Mouse (Mus musculus) c-Kit-positive CD71-negative TER-119-negative erythroid progenitor cells, embryonic 14.5 days (primary cell): ENCODE results near the gene Grxcr1.
A peak's percentile ranks its signal among the peaks of the same experiment; 100 is the strongest.

ENCODE experiments used
- DNase-seq: peaks from one replicate; pipeline ENCODE4 v3.0.0-alpha.2; 2013; ENCODE audit warnings: low read depth

The Grxcr1 gene

GRCm38 (mm10) chr5:68093085-68093484 lies 61.5 kb downstream of the Grxcr1 start:
- DNase-seq, result no peak

DNA sequence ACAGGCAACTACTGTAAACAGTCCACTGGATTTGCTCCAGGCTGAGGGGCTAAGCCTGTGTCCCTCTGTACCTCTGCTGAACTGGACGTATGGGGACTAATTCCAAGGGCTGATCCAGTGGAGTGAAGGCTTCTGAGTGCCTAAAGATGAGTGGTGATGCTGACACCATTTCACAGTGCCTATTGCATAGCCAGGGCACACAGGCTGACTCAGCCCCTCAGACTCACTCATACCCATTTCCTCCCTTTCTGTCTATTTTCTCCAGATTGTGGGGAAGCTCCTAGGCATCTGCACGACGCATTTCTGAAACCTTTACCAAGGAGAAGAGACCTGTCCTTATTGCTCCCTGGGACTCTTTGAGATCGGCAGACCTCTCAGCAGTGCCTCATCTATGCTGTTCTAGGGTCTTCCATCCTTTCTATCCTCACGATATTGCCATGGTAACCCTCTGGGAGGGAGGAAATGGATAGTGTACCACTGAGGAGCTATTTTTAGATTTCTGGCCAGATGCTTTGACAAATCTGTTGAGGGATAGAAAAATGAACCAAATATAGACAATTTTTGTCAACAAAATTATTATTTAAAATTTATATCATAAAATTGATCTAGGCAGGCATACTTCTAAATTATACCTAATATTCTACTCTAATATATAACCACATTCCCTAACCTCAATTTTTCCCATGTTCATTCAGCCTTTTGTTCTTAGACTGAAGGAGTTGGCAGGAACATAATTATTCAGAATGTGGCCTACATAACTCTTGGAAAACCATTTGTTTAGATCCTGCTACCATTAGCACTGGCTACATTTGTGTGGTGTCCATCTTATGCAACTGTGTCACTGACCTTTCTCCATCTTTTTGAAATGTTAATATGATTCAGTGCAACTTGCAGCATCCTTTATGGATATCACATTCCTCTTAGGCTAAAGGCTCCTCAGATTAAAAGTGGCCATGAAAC lies 66.3 kb downstream of the Grxcr1 start:
- no peak for DNase-seq

GRCm38 (mm10) chr5:68112430-68113036 lies 80.9 kb downstream of the Grxcr1 start:
- no peak for DNase-seq

GRCm38 (mm10) chr5:68120880-68121279 lies 89.2 kb downstream of the Grxcr1 start:
- DNase-seq, result no peak

GRCm38 (mm10) chr5:68122883-68123282 lies 91.2 kb downstream of the Grxcr1 start:
- DNase-seq, result no peak

GRCm38 (mm10) chr5:68125478-68125877 lies 93.8 kb downstream of the Grxcr1 start:
- no peak for DNase-seq

GRCm38 (mm10) chr5:68128421-68128820 lies 96.8 kb downstream of the Grxcr1 start:
- peak; percentile 10 for DNase-seq

DNA sequence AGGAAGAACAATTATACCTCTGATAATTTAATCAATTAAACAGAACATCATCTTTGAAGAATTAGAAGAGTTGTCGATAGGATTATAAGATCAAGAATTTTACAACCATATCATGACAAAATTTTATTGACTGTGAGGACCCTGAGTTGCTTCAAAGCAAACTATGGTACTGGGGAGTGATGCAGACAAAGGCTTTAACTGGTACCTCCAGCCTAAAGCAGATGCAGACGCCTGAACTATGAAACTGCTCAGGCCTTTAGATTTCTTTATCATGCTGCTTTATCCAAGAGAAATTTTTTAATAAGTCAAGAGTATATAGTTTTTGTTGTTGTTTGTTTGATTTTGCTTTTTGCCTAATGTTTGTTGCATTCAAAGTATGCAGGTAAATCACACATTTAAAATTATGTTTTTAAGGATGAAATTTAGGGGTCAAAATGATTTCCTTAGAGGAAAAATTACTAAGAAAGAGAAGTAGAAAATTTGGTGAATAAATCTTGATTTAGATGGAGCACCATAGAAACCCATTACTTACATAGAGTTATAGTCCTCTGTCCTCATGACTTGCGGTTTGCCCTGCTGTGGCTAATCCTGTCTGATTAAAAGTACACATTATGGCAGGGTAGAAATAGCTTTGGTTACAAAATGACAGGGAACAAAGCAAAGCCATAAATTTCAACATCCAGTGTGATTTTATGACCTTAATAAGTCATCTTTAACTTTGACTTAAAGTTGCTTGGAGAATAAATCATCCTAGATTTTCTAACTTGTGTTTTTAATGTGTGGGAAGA lies 97.4 kb downstream of the Grxcr1 start:
- no peak for DNase-seq

- no peak for DNase-seq
These were observed 115.2 kb downstream of the Grxcr1 start for GRCm38 (mm10) chr5:68146818-68147217.

DNA sequence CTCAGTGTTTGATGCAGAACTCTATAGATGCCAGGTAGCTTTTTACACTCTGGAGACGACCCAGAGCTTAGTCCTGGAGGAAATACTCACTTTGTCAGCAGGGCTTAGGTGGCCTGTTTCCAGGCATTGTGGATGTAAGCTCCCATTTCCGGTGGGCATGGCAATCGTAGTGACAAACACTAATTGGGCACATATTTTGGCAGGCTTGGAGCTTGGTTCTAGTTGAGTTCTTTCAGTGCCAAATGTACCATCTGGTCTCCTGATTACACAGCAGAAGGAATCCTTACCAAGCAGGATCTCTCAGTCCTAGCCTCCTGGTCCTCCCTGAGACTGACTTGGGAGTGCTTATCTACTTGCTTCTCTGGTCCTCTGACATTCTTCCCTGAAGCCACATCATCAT lies 118.3 kb downstream of the Grxcr1 start:
- DNase-seq, result no peak

DNA sequence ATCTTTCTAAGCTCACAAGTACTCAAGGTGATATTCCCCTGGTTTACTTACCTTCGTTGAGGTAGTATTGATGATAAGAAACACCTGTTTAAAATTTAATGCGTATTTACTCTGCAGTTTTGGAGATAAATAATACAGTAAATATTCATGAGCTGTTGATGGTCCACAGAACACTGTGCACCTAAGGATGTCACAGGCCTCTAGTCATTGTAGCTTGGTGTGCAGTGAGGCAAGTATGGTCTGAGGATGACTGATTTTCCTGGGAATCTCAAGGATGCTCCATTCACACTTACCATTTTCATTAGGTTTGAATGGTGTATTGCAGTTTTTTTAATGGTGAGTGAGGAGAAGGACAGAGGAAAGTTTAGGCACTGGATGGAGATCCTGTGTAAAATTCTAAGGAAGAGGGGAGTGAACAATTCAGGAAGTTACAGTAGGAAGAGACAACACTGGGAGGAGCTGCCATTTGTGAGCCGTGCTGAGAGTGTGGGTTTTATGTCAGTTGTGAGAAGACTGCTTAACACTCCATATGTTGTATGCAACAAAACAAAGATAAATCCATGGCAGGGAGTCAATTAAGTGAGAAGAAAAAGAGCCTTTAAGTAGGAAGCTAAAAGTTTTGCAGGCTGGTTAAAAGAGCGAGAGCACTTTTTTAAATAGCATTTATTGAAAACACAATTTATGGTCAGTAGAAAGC lies 118.9 kb downstream of the Grxcr1 start:
- DNase-seq, result no peak

DNA sequence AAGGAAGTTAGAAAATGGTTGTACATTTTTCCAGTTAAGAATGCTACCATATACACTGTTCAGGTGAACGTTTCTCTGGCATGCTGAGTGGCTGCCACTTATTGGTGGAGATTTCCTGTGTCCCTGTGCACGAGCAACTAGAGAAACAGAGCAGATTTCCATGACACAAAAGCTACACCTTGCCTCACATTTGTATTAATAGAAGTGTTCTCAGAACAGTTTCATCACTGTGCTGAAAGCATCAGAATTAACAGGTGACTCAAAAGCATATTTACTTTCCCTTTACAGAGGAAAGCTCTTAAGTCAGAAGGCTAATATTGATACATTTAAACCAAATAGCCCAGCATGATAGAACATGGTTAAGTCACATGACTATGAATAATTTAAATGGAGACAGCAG lies 130.9 kb downstream of the Grxcr1 start:
- no peak for DNase-seq

GRCm38 (mm10) chr5:68165954-68166353 lies 134.3 kb downstream of the Grxcr1 start:
- peak; percentile 3 for DNase-seq
